In the genomic region with DNA sequence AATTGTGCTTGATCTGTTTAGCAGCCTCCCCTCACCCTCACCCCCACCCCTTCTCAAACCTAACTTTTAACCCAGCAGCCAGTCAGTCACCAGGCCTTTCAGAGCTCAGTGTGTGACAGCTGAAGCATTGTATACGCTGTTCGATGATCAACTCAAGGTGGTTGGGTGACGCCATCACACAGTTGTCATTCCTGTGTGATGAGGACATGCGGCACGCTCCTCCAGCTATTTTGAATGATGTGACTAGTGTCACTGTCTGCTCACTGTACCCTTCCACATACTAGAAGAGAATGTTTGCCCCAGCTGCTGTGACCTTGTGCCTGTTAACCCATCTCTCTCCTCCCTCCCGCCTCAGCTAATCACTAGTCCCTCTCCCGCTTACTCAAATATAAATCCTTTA, we compare ENCODE assay signal across 26 mouse cellular contexts. TPM values are rescaled to one million over a fixed set of nuclear protein-coding genes. Genes with fewer than 3 reads are reported as not detected.
DNase-seq lines count a peak whose midpoint lies in the region; ATAC-seq and TF ChIP-seq lines count a peak whose summit lies in the region.
"Had no signal": no experiment of that assay in that cellular context is flagged by ENCODE, and none has a peak within 500 bp of the region (broad histone marks: within the 10 kb centered on the region; RNA-seq: fewer than 3 reads in every experiment).

No protein-coding gene starts in this region.

- no peak overlapping the region for H3K4me2 ChIP-seq in embryonic facial prominence, embryonic 14.5 days (ENCODE audit: low read depth, low read length)
- H3K4me2 ChIP-seq in heart, embryonic 13.5 days = no peak overlapping the region
- H3K4me2 ChIP-seq in lung, postnatal 0 days (replicated peaks; ENCODE audit: low read depth, low read length) = no peak overlapping the region
- H3K4me2 ChIP-seq in myocyte (ENCODE audit: low read depth) = no peak overlapping the region
- H3K4me2 ChIP-seq in liver, embryonic 12.5 days = no peak overlapping the region
- H3K4me2 ChIP-seq: forebrain, embryonic 12.5 days; hindbrain, embryonic 12.5 days; kidney, embryonic 15.5 days; limb, embryonic 15.5 days; liver, embryonic 15.5 days; midbrain, embryonic 11.5 days had no signal

- H3K27me3 ChIP-seq in embryonic facial prominence, embryonic 14.5 days (replicated peaks; ENCODE audit: control insufficient read depth, insufficient read depth, low read length) = no peaks in the 10 kb centered on the region
- H3K27me3 ChIP-seq in embryonic facial prominence, embryonic 10.5 days (replicated peaks; ENCODE audit: low read depth, poor library complexity, severe bottlenecking) = no peaks in the 10 kb centered on the region
- no peaks in the 10 kb centered on the region for H3K27me3 ChIP-seq in heart, embryonic 13.5 days (replicated peaks)
- H3K27me3 ChIP-seq in lung, postnatal 0 days (replicated peaks; ENCODE audit: insufficient read depth, low read length) = no peaks in the 10 kb centered on the region
- H3K27me3 ChIP-seq in myocyte (ENCODE audit: control insufficient read depth, insufficient read depth, insufficient read length) = peaks cover 9% of the 10 kb centered on the region
- peaks cover 4% of the 10 kb centered on the region; the same call in 1 of the 2 replicates for H3K27me3 ChIP-seq in liver, embryonic 12.5 days (replicated peaks)
- H3K27me3 ChIP-seq: forebrain, embryonic 12.5 days; hindbrain, embryonic 12.5 days; kidney, embryonic 15.5 days; limb, embryonic 15.5 days had no signal

- no peaks in the 10 kb centered on the region for H3K9me3 ChIP-seq in embryonic facial prominence, embryonic 14.5 days (ENCODE audit: control insufficient read depth, low read length)
- H3K9me3 ChIP-seq in embryonic facial prominence, embryonic 10.5 days = no peaks in the 10 kb centered on the region
- H3K9me3 ChIP-seq in heart, embryonic 13.5 days = no peaks in the 10 kb centered on the region
- H3K9me3 ChIP-seq in lung, postnatal 0 days (ENCODE audit: low read length) = no peaks in the 10 kb centered on the region
- no peaks in the 10 kb centered on the region for H3K9me3 ChIP-seq in liver, embryonic 12.5 days (replicated peaks)
- H3K9me3 ChIP-seq: forebrain, embryonic 12.5 days; hindbrain, embryonic 12.5 days; kidney, embryonic 15.5 days; limb, embryonic 15.5 days; liver, embryonic 15.5 days had no signal

- no peak for TF ChIP-seq CTCF in lung, postnatal 0 days (IDR thresholded peaks at IDR 0.05)

- H3K79me2 ChIP-seq in myocyte (ENCODE audit: control insufficient read depth, insufficient read depth) = no peaks in the 10 kb centered on the region

- no peak overlapping the region for H3K9ac ChIP-seq in embryonic facial prominence, embryonic 14.5 days (ENCODE audit: low read depth, low read length)
- H3K9ac ChIP-seq in heart, embryonic 13.5 days = peak overlapping the region; percentile 56; the same call in 1 of the 2 replicates
- H3K9ac ChIP-seq in lung, postnatal 0 days (replicated peaks; ENCODE audit: low read depth) = no peak overlapping the region
- H3K9ac ChIP-seq in liver, embryonic 12.5 days = no peak overlapping the region
- H3K9ac ChIP-seq: forebrain, embryonic 12.5 days; hindbrain, embryonic 12.5 days; kidney, embryonic 15.5 days; limb, embryonic 15.5 days; liver, embryonic 15.5 days had no signal

- no peak overlapping the region for H3K27ac ChIP-seq in embryonic facial prominence, embryonic 14.5 days (replicated peaks; ENCODE audit: low read depth, low read length)
- no peak overlapping the region for H3K27ac ChIP-seq in embryonic facial prominence, embryonic 10.5 days (replicated peaks)
- peak overlapping the region; percentile 72 for H3K27ac ChIP-seq in heart, embryonic 13.5 days (replicated peaks)
- H3K27ac ChIP-seq in lung, postnatal 0 days (ENCODE audit: low read length) = no peak overlapping the region
- no peak overlapping the region for H3K27ac ChIP-seq in liver, embryonic 12.5 days
- H3K27ac ChIP-seq: forebrain, embryonic 12.5 days; hindbrain, embryonic 12.5 days; kidney, embryonic 15.5 days; limb, embryonic 15.5 days had no signal

- TF ChIP-seq POLR2A in myocyte (IDR thresholded peaks at IDR 0.05; ENCODE audit: insufficient read length, low read depth) = no peak

- H3K4me3 ChIP-seq in embryonic facial prominence, embryonic 14.5 days (ENCODE audit: low read depth, low read length) = no peak overlapping the region
- H3K4me3 ChIP-seq in embryonic facial prominence, embryonic 10.5 days = no peak overlapping the region
- H3K4me3 ChIP-seq in heart, embryonic 13.5 days = no peak overlapping the region
- H3K4me3 ChIP-seq in lung, postnatal 0 days (ENCODE audit: low read depth, low read length) = no peak overlapping the region
- H3K4me3 ChIP-seq in myocyte = no peak overlapping the region
- no peak overlapping the region for H3K4me3 ChIP-seq in liver, embryonic 12.5 days
- H3K4me3 ChIP-seq: erythroblast, embryonic 14.5 days; forebrain, embryonic 12.5 days; hindbrain, embryonic 12.5 days; kidney, embryonic 15.5 days; limb, embryonic 15.5 days; liver, embryonic 15.5 days had no signal

- H3K36me3 ChIP-seq in embryonic facial prominence, embryonic 14.5 days (ENCODE audit: control insufficient read depth, insufficient read depth, low read length) = peaks cover 26% of the 10 kb centered on the region; the same call in 1 of the 2 replicates
- peaks cover 31% of the 10 kb centered on the region for H3K36me3 ChIP-seq in embryonic facial prominence, embryonic 10.5 days (replicated peaks)
- H3K36me3 ChIP-seq in heart, embryonic 13.5 days = peaks cover 38% of the 10 kb centered on the region
- H3K36me3 ChIP-seq in lung, postnatal 0 days (ENCODE audit: insufficient read depth, low read length) = peaks cover 8% of the 10 kb centered on the region; the same call in 1 of the 2 replicates
- H3K36me3 ChIP-seq in myocyte (ENCODE audit: control insufficient read depth, insufficient read depth) = no peaks in the 10 kb centered on the region
- peaks cover 41% of the 10 kb centered on the region for H3K36me3 ChIP-seq in liver, embryonic 12.5 days

- H3ac ChIP-seq in myocyte (ENCODE audit: control insufficient read depth, insufficient read length) = no peak overlapping the region

- TF ChIP-seq EP300 in lung, postnatal 0 days (IDR thresholded peaks at IDR 0.05) = no peak

- no peaks in the 10 kb centered on the region for H3K4me1 ChIP-seq in embryonic facial prominence, embryonic 14.5 days (ENCODE audit: control insufficient read depth, insufficient read depth, low read length)
- H3K4me1 ChIP-seq in embryonic facial prominence, embryonic 10.5 days = no peaks in the 10 kb centered on the region
- H3K4me1 ChIP-seq in heart, embryonic 13.5 days = peaks cover 15% of the 10 kb centered on the region
- H3K4me1 ChIP-seq in lung, postnatal 0 days (ENCODE audit: insufficient read depth, low read depth, low read length) = no peaks in the 10 kb centered on the region
- H3K4me1 ChIP-seq in liver, embryonic 12.5 days = peaks cover 17% of the 10 kb centered on the region
- H3K4me1 ChIP-seq: forebrain, embryonic 12.5 days; hindbrain, embryonic 12.5 days; kidney, embryonic 15.5 days; limb, embryonic 15.5 days had no signal

- DNase-seq in embryonic facial prominence, embryonic 14.5 days (ENCODE audit: low spot score) = peak; percentile 11
- no peak for DNase-seq in embryonic facial prominence, embryonic 10.5 days (ENCODE audit: low spot score)
- DNase-seq in heart, adult 18-20 months = no peak
- no peak for DNase-seq in lung, postnatal 0 days (ENCODE audit: low spot score)
- no peak for DNase-seq in lung, postnatal 4 days
- DNase-seq: cerebellum, adult 11-12 months; cerebellum, postnatal 10 days; kidney, postnatal 36 days; lung, postnatal 10 days; thymus, adult 18-20 months; thymus, postnatal 36 days had no signal

- WGBS in embryonic facial prominence, embryonic 14.5 days = 83% methylated on average over 7 of the region's 7 CpGs
- WGBS in embryonic facial prominence, embryonic 10.5 days = 92% methylated on average over 7 of the region's 7 CpGs
- WGBS in heart, embryonic 13.5 days = 63% methylated on average over 7 of the region's 7 CpGs
- 60% methylated on average over 7 of the region's 7 CpGs for WGBS in lung, postnatal 0 days
- WGBS in liver, embryonic 12.5 days (ENCODE audit: insufficient replicate concordance) = 77% methylated on average over 7 of the region's 7 CpGs

- ATAC-seq in embryonic facial prominence, embryonic 14.5 days (ENCODE audit: low read depth) = peak; percentile 50
- no peak for ATAC-seq in heart, embryonic 13.5 days (ENCODE audit: extremely low read depth, insufficient number of reproducible peaks, low FRiP score, low TSS enrichment)
- peak; percentile 44 for ATAC-seq in lung, postnatal 0 days
- no peak for ATAC-seq in liver, embryonic 12.5 days
- ATAC-seq: intestine, postnatal 0 days had no signal

RNA-seq across cellular contexts. Expression of a gene that starts 9.3 kb away (rescaled TPM):
- polyA plus RNA-seq in embryonic facial prominence, embryonic 14.5 days (2014; fragmentation: Nextera tagmentation; extraction: Ambion mirVana) = 2.5 and 3.1 TPM in 2 replicates
- polyA plus RNA-seq in embryonic facial prominence, embryonic 10.5 days (2016; fragmentation: Nextera tagmentation; extraction: Ambion mirVana) = 4.0 and 4.7 TPM in 2 replicates
- polyA plus RNA-seq in heart, embryonic 13.5 days (2015; fragmentation: Nextera tagmentation; extraction: Ambion mirVana) = 8.1 and 8.7 TPM in 2 replicates
- 10 to 100 TPM; 17.6 to 19.6 TPM for total RNA-seq in heart, adult 18-20 months (2021)
- polyA plus RNA-seq in lung, postnatal 0 days (2015; fragmentation: Nextera tagmentation; extraction: Ambion mirVana) = 3.1 and 3.9 TPM in 2 replicates
- polyA plus RNA-seq in myocyte (2012; fragmentation: generic; extraction: Trizol) = 3.8 TPM
- polyA plus RNA-seq in liver, embryonic 12.5 days (2016; fragmentation: Nextera tagmentation; extraction: Ambion mirVana) = 14.2 and 14.5 TPM in 2 replicates

RNA-seq across cellular contexts. Expression of a gene that starts 18.0 kb away (rescaled TPM):
- 7.9 and 9.2 TPM in 2 replicates for polyA plus RNA-seq in embryonic facial prominence, embryonic 14.5 days (2014; fragmentation: Nextera tagmentation; extraction: Ambion mirVana)
- polyA plus RNA-seq in embryonic facial prominence, embryonic 10.5 days (2016; fragmentation: Nextera tagmentation; extraction: Ambion mirVana) = 0.05 and 0.24 TPM in 2 replicates
- polyA plus RNA-seq in heart, embryonic 13.5 days (2015; fragmentation: Nextera tagmentation; extraction: Ambion mirVana) = 38.9 and 44.4 TPM in 2 replicates
- 100 to 1,000 TPM; 753 to 782 TPM for total RNA-seq in heart, adult 18-20 months (2021)
- polyA plus RNA-seq in lung, postnatal 0 days (2015; fragmentation: Nextera tagmentation; extraction: Ambion mirVana) = 0.92 and 1.5 TPM in 2 replicates
- 25.0 TPM for polyA plus RNA-seq in myocyte (2012; fragmentation: generic; extraction: Trizol)
- 0.42 and 0.51 TPM in 2 replicates for polyA plus RNA-seq in liver, embryonic 12.5 days (2016; fragmentation: Nextera tagmentation; extraction: Ambion mirVana)
- polyA plus RNA-seq: forebrain, embryonic 12.5 days had no signal

RNA-seq across cellular contexts. Expression of a gene that starts 28.8 kb away (rescaled TPM):
- 0.29 and 0.60 TPM in 2 replicates for polyA plus RNA-seq in embryonic facial prominence, embryonic 14.5 days (2014; fragmentation: Nextera tagmentation; extraction: Ambion mirVana)
- 0.15 TPM in 1 of 2 replicates, not detected in the other for polyA plus RNA-seq in embryonic facial prominence, embryonic 10.5 days (2016; fragmentation: Nextera tagmentation; extraction: Ambion mirVana)
- polyA plus RNA-seq in heart, embryonic 13.5 days (2015; fragmentation: Nextera tagmentation; extraction: Ambion mirVana) = 0.06 and 0.28 TPM in 2 replicates
- under 1 TPM; 0.54 to 0.77 TPM for total RNA-seq in heart, adult 18-20 months (2021)
- 1.8 and 2.5 TPM in 2 replicates for polyA plus RNA-seq in lung, postnatal 0 days (2015; fragmentation: Nextera tagmentation; extraction: Ambion mirVana)
- 0.04 TPM for polyA plus RNA-seq in myocyte (2012; fragmentation: generic; extraction: Trizol)
- polyA plus RNA-seq in liver, embryonic 12.5 days (2016; fragmentation: Nextera tagmentation; extraction: Ambion mirVana) = 0.10 and 0.14 TPM in 2 replicates
- total RNA-seq: ES-E14; megakaryocyte progenitor cell, adult 5-6 weeks; neutrophil, adult 5-6 weeks had no signal
- polyA plus RNA-seq: embryonic facial prominence, embryonic 11.5 days; midbrain, embryonic 11.5 days had no signal

RNA-seq across cellular contexts. Expression of a gene that starts 37.8 kb away (rescaled TPM):
- 114 and 126 TPM in 2 replicates for polyA plus RNA-seq in embryonic facial prominence, embryonic 14.5 days (2014; fragmentation: Nextera tagmentation; extraction: Ambion mirVana)
- 133 and 146 TPM in 2 replicates for polyA plus RNA-seq in embryonic facial prominence, embryonic 10.5 days (2016; fragmentation: Nextera tagmentation; extraction: Ambion mirVana)
- polyA plus RNA-seq in heart, embryonic 13.5 days (2015; fragmentation: Nextera tagmentation; extraction: Ambion mirVana) = 114 and 123 TPM in 2 replicates
- total RNA-seq in heart, adult 18-20 months (2021) = 100 to 1,000 TPM; 108 to 133 TPM
- 151 and 168 TPM in 2 replicates for polyA plus RNA-seq in lung, postnatal 0 days (2015; fragmentation: Nextera tagmentation; extraction: Ambion mirVana)
- polyA plus RNA-seq in myocyte (2012; fragmentation: generic; extraction: Trizol) = 63.5 TPM
- polyA plus RNA-seq in liver, embryonic 12.5 days (2016; fragmentation: Nextera tagmentation; extraction: Ambion mirVana) = 73.7 and 81.3 TPM in 2 replicates

RNA-seq across cellular contexts. Expression of a gene that starts 48.1 kb away (rescaled TPM):
- 81.9 and 89.3 TPM in 2 replicates for polyA plus RNA-seq in embryonic facial prominence, embryonic 14.5 days (2014; fragmentation: Nextera tagmentation; extraction: Ambion mirVana)
- 119 and 128 TPM in 2 replicates for polyA plus RNA-seq in embryonic facial prominence, embryonic 10.5 days (2016; fragmentation: Nextera tagmentation; extraction: Ambion mirVana)
- polyA plus RNA-seq in heart, embryonic 13.5 days (2015; fragmentation: Nextera tagmentation; extraction: Ambion mirVana) = 105 and 117 TPM in 2 replicates
- 100 to 1,000 TPM; 122 to 133 TPM for total RNA-seq in heart, adult 18-20 months (2021)
- polyA plus RNA-seq in lung, postnatal 0 days (2015; fragmentation: Nextera tagmentation; extraction: Ambion mirVana) = 60.0 and 74.0 TPM in 2 replicates
- polyA plus RNA-seq in myocyte (2012; fragmentation: generic; extraction: Trizol) = 36.0 TPM
- polyA plus RNA-seq in liver, embryonic 12.5 days (2016; fragmentation: Nextera tagmentation; extraction: Ambion mirVana) = 78.3 and 82.8 TPM in 2 replicates

Comparison
In these comparisons a context has a peak if more than half of its experiments do, and no peak if none do; other contexts are left out.
1. ATAC-seq: peak in embryonic facial prominence, embryonic 14.5 days (single experiment) and lung, postnatal 0 days (single experiment); none in heart, embryonic 13.5 days (single experiment) and liver, embryonic 12.5 days (single experiment).